15 mouse cellular contexts compared by ENCODE assay signal in genomic region chr12:70326393-70326792, GRCm38 (mm10). TPM values are rescaled to one million over a fixed set of nuclear protein-coding genes. Genes with fewer than 3 reads are reported as not detected.
"Had no signal": no experiment of that assay in that cellular context is flagged by ENCODE, and none has a peak within 500 bp of the region (broad histone marks: within the 10 kb centered on the region; RNA-seq: fewer than 3 reads in every experiment).

No protein-coding gene starts in this region.

- H3K27ac ChIP-seq: limb, embryonic 10.5 days; liver, embryonic 15.5 days; lung, embryonic 15.5 days; macrophage; neural tube, embryonic 15.5 days; stomach, embryonic 15.5 days had no signal

- H3K4me1 ChIP-seq: limb, embryonic 10.5 days; liver, embryonic 15.5 days; lung, embryonic 15.5 days; stomach, embryonic 15.5 days had no signal

- H3K4me3 ChIP-seq: limb, embryonic 10.5 days; liver, embryonic 15.5 days; lung, embryonic 15.5 days; megakaryocyte, embryonic 14.5 days; myocyte; neural tube, embryonic 15.5 days; stomach, embryonic 15.5 days had no signal

- ATAC-seq: intestine, postnatal 0 days had no signal

- H3K36me3 ChIP-seq: limb, embryonic 10.5 days; liver, embryonic 15.5 days; lung, embryonic 15.5 days; neural tube, embryonic 15.5 days; stomach, embryonic 15.5 days had no signal

- H3K9ac ChIP-seq: liver, embryonic 15.5 days; lung, embryonic 15.5 days; neural tube, embryonic 15.5 days; stomach, embryonic 15.5 days had no signal

- H3K27me3 ChIP-seq: liver, embryonic 15.5 days; lung, embryonic 15.5 days; neural tube, embryonic 15.5 days; stomach, embryonic 15.5 days had no signal

- H3K9me3 ChIP-seq: limb, embryonic 10.5 days; liver, embryonic 15.5 days; lung, embryonic 15.5 days; neural tube, embryonic 15.5 days; stomach, embryonic 15.5 days had no signal

- DNase-seq: kidney, adult 8-10 months; kidney, postnatal 25 days; lung, postnatal 14 days; thymus, adult 2 months; thymus, postnatal 25 days had no signal

- H3K4me2 ChIP-seq: liver, embryonic 11.5 days; liver, embryonic 15.5 days; lung, embryonic 15.5 days; neural tube, embryonic 15.5 days; stomach, embryonic 15.5 days had no signal

RNA-seq across cellular contexts. Expression of gene Trim9, which starts 21.0 kb away (rescaled TPM):
- polyA plus RNA-seq: myocyte had no signal
